ENCODE assay signal across 8 mouse cellular contexts in genomic region chr8:25440391-25441056, GRCm38 (mm10).
A peak's percentile ranks its signal among the peaks of the same experiment; 100 is the strongest.
DNase-seq lines count a peak whose midpoint lies in the region; ATAC-seq and TF ChIP-seq lines count a peak whose summit lies in the region.

No protein-coding gene starts in this region.

- peak overlapping the region; percentile 57 for H3K4me2 ChIP-seq in kidney, embryonic 15.5 days

- H3K9ac ChIP-seq in kidney, embryonic 15.5 days: peak overlapping the region; percentile 23; the same call in 1 of the 2 replicates

- peak overlapping the region; percentile 67; the same call in 1 of the 2 replicates for H3K27ac ChIP-seq in heart, embryonic 10.5 days
- H3K27ac ChIP-seq in kidney, embryonic 15.5 days: peak overlapping the region; percentile 83

- H3K9me3 ChIP-seq in heart, embryonic 10.5 days: no peaks in the 10 kb centered on the region
- H3K9me3 ChIP-seq in kidney, embryonic 15.5 days (replicated peaks): no peaks in the 10 kb centered on the region

- peaks cover 20% of the 10 kb centered on the region for H3K4me1 ChIP-seq in heart, embryonic 10.5 days
- peaks cover 37% of the 10 kb centered on the region for H3K4me1 ChIP-seq in kidney, embryonic 15.5 days
- peaks cover 5% of the 10 kb centered on the region; the same call in 1 of the 2 replicates for H3K4me1 ChIP-seq in lung, adult 2 months (ENCODE audit: control insufficient read depth, insufficient read depth, low read length)

- DNase-seq in ovary, postnatal 36 days (ENCODE audit: low spot score): peak; percentile 21
- DNase-seq in ovary, postnatal 10 days (ENCODE audit: low spot score): no peak
- peak; percentile 50 to 54 for DNase-seq in cerebellum, postnatal 10 days
- DNase-seq in heart, embryonic 10.5 days (ENCODE audit: low spot score): no peak
- peak; percentile 26 for DNase-seq in lung, adult 2 months
- peak; percentile 28 for DNase-seq in right cerebral cortex, postnatal 14 days
- no peak for DNase-seq in ovary, adult 18-20 months (ENCODE audit: low spot score)

- H3K27me3 ChIP-seq in heart, embryonic 10.5 days (ENCODE audit: insufficient read depth, poor library complexity, severe bottlenecking): 0 out of 2 replicates have a peak, but pooled peaks cover 6% of the 10 kb centered on the region
- no peaks in the 10 kb centered on the region for H3K27me3 ChIP-seq in kidney, embryonic 15.5 days

- TF ChIP-seq CTCF in lung, adult 2 months (IDR thresholded peaks at IDR 0.05; ENCODE audit: insufficient read depth, low read length): no peak

- ATAC-seq in kidney, embryonic 15.5 days (replicated peaks; ENCODE audit: low FRiP score): peak; percentile 81

- no peak for TF ChIP-seq POLR2A in lung, adult 2 months (IDR thresholded peaks at IDR 0.05; ENCODE audit: borderline replicate concordance, extremely low read depth, low read depth, low read length)

- H3K4me3 ChIP-seq in heart, embryonic 10.5 days: peak overlapping the region; percentile 36
- H3K4me3 ChIP-seq in kidney, embryonic 15.5 days (replicated peaks): peak overlapping the region; percentile 24
- no peak overlapping the region for H3K4me3 ChIP-seq in lung, adult 2 months (replicated peaks; ENCODE audit: extremely low read depth, low read depth, low read length)

- WGBS in heart, embryonic 10.5 days: 27% methylated on average over 13 of the region's 13 CpGs
- 7% methylated on average over 12 of the region's 13 CpGs for WGBS in kidney, embryonic 15.5 days
- WGBS in lung, adult 2 months: 11% methylated on average over 13 of the region's 13 CpGs

- no peaks in the 10 kb centered on the region for H3K36me3 ChIP-seq in heart, embryonic 10.5 days
- no peaks in the 10 kb centered on the region for H3K36me3 ChIP-seq in kidney, embryonic 15.5 days

Comparison
In these comparisons a context has a peak if more than half of its experiments do, and no peak if none do; other contexts are left out.
1. DNase-seq: peak in ovary, postnatal 36 days (single experiment), cerebellum, postnatal 10 days (2 of 2), lung, adult 2 months (single experiment) and right cerebral cortex, postnatal 14 days (single experiment); none in ovary, postnatal 10 days (single experiment), heart, embryonic 10.5 days (single experiment) and ovary, adult 18-20 months (single experiment).